Comparison of ENCODE assay signal across 17 mouse cellular contexts in genomic region chr14:62773766-62774165, GRCm38 (mm10). TPM values are rescaled to one million over a fixed set of nuclear protein-coding genes. Genes with fewer than 3 reads are reported as not detected.
DNase-seq lines count a peak whose midpoint lies in the region; ATAC-seq and TF ChIP-seq lines count a peak whose summit lies in the region.
"Had no signal": no experiment of that assay in that cellular context is flagged by ENCODE, and none has a peak within 500 bp of the region (broad histone marks: within the 10 kb centered on the region; RNA-seq: fewer than 3 reads in every experiment).

No protein-coding gene starts in this region.

- DNase-seq in kidney, adult 9 months, result peak; percentile 46
- peak; percentile 46 for DNase-seq in ES-CJ7 (ENCODE audit: low read depth, low spot score)
- no peak for DNase-seq in left cerebral cortex, postnatal 10 days (ENCODE audit: extremely low spot score in 1 of 2, low spot score in 2 of 2)
- DNase-seq: adrenal gland, adult 8-10 months; cerebellum, adult 11-12 months; cerebellum, adult 9-10 months; cerebellum, postnatal 25 days; gastrocnemius, postnatal 14 days; heart, postnatal 36 days had no signal

- 85% methylated on average over 6 of the region's 6 CpGs for WGBS in kidney, embryonic 14.5 days

- no peak overlapping the region for H3K4me3 ChIP-seq in kidney, embryonic 14.5 days (ENCODE audit: low read length)
- 0 out of 2 replicates have a peak overlapping the region, but pooled peaks have one; percentile 10 for H3K4me3 ChIP-seq in E14TG2a.4 (replicated peaks; ENCODE audit: low read length)
- H3K4me3 ChIP-seq: embryonic facial prominence, embryonic 12.5 days; forebrain, embryonic 15.5 days; heart, embryonic 13.5 days; hindbrain, embryonic 15.5 days had no signal

- H3K36me3 ChIP-seq in kidney, embryonic 14.5 days (ENCODE audit: control insufficient read depth, insufficient read depth, low read length), result no peaks in the 10 kb centered on the region
- H3K36me3 ChIP-seq in E14TG2a.4 (ENCODE audit: insufficient read depth, low read length), result no peaks in the 10 kb centered on the region
- H3K36me3 ChIP-seq: embryonic facial prominence, embryonic 12.5 days; forebrain, embryonic 15.5 days; heart, embryonic 13.5 days; hindbrain, embryonic 15.5 days had no signal

- TF ChIP-seq CTCF in E14TG2a.4 (conservative IDR thresholded peaks at IDR 0.05; ENCODE audit: low read length), result no peak

- no peaks in the 10 kb centered on the region for H3K4me1 ChIP-seq in kidney, embryonic 14.5 days (ENCODE audit: control insufficient read depth, insufficient read depth, low read length)
- peaks cover 38% of the 10 kb centered on the region for H3K4me1 ChIP-seq in E14TG2a.4 (replicated peaks; ENCODE audit: low read depth, low read length)
- H3K4me1 ChIP-seq: embryonic facial prominence, embryonic 12.5 days; forebrain, embryonic 15.5 days; heart, embryonic 13.5 days; hindbrain, embryonic 15.5 days had no signal

- H3K9ac ChIP-seq in kidney, embryonic 14.5 days (ENCODE audit: low read depth, low read length), result no peak overlapping the region
- H3K9ac ChIP-seq: embryonic facial prominence, embryonic 12.5 days; forebrain, embryonic 15.5 days; heart, embryonic 13.5 days; hindbrain, embryonic 15.5 days had no signal

- H3K9me3 ChIP-seq in kidney, embryonic 14.5 days (ENCODE audit: control insufficient read depth, low read length), result no peaks in the 10 kb centered on the region
- no peaks in the 10 kb centered on the region for H3K9me3 ChIP-seq in E14TG2a.4 (ENCODE audit: low read length)
- H3K9me3 ChIP-seq: embryonic facial prominence, embryonic 12.5 days; forebrain, embryonic 15.5 days; hindbrain, embryonic 15.5 days had no signal

- ATAC-seq in kidney, embryonic 14.5 days (ENCODE audit: low FRiP score, low TSS enrichment), result no peak
- ATAC-seq in granulocyte monocyte progenitor cell, adult 5-6 weeks (replicated peaks; ENCODE audit: poor library complexity, severe bottlenecking), result peak; percentile 33
- ATAC-seq: forebrain, embryonic 15.5 days; Patski had no signal

- H3K27ac ChIP-seq in kidney, embryonic 14.5 days (ENCODE audit: low read depth, low read length), result no peak overlapping the region
- H3K27ac ChIP-seq: embryonic facial prominence, embryonic 12.5 days; forebrain, embryonic 15.5 days; heart, embryonic 13.5 days; hindbrain, embryonic 15.5 days had no signal

- intact Hi-C loops in left cerebral cortex, postnatal 10 days (cut with DNase I), result no loop called here

- H3K4me2 ChIP-seq in kidney, embryonic 14.5 days (replicated peaks; ENCODE audit: low read depth, low read length), result no peak overlapping the region
- H3K4me2 ChIP-seq: embryonic facial prominence, embryonic 12.5 days; forebrain, embryonic 15.5 days; heart, embryonic 13.5 days; hindbrain, embryonic 15.5 days had no signal

- no peaks in the 10 kb centered on the region for H3K27me3 ChIP-seq in kidney, embryonic 14.5 days (ENCODE audit: control insufficient read depth, insufficient read depth, low read length)
- H3K27me3 ChIP-seq in E14TG2a.4 (ENCODE audit: insufficient read depth, low read length), result no peaks in the 10 kb centered on the region
- H3K27me3 ChIP-seq: embryonic facial prominence, embryonic 12.5 days; forebrain, embryonic 15.5 days; heart, embryonic 13.5 days; hindbrain, embryonic 15.5 days; Patski had no signal

RNA-seq across cellular contexts. Expression of gene Ints6, which starts 12.8 kb away (rescaled TPM):
- 26.1 and 32.1 TPM in 2 replicates for polyA plus RNA-seq in kidney, embryonic 14.5 days (2014; fragmentation: Nextera tagmentation; extraction: Ambion mirVana)
- 32.1 and 38.8 TPM in 2 replicates for total RNA-seq in granulocyte monocyte progenitor cell, adult 5-6 weeks (2014; fragmentation: Nextera tagmentation)
- total RNA-seq in granulocyte monocyte progenitor cell, adult 5-6 weeks (2017), result 62.6 and 110 TPM in 2 replicates
- total RNA-seq in left cerebral cortex, postnatal 10 days (2021), result 10 to 100 TPM; 38.2 to 44.0 TPM

Comparison
In these comparisons a context has a peak if more than half of its experiments do, and no peak if none do; other contexts are left out.
1. DNase-seq: peak in kidney, adult 9 months (single experiment) and ES-CJ7 (single experiment); none in left cerebral cortex, postnatal 10 days (0 of 2).